Mouse (Mus musculus): ENCODE results near the gene Ptpn6. TPM values are rescaled to one million over a fixed set of nuclear protein-coding genes. Genes with fewer than 3 reads are reported as not detected.

Ptpn6 gene
- polyA plus RNA-seq, 1 experiment: 48.7 TPM

DNA sequence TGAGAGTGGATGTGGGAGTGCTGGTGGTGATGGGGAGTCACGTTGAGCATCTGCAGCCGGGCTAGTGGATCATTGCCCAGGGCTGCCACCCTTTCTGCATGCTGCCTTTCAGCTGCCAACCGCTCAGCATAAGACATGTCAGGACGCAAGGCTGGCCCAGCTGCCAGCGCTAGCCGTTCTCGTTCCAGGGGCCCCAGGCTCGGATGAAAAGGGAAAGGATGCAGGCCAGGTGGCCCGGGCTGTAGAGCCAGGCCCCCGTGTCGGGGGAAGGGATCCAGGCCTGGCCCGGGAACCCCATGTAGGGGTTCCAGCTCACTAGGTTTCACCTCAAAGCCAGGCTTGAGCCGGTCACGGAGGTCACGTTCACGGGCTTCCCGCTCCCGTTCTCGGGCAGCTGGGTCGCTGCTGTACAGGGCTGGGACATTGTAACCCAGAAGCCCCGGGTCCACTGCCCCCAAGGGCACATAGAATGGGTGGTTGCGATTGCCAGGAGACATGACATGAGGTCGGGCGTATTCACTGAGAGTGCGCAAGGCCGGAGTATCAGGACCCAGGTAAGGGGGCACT, 6.3 kb upstream of the Ptpn6 start:
- TF ChIP-seq CTCF (IDR thresholded peaks at IDR 0.05; ENCODE audit: insufficient read depth, low read length): no peak
- no peak for TF ChIP-seq POLR2A (IDR thresholded peaks at IDR 0.05; ENCODE audit: borderline replicate concordance, extremely low read depth, low read depth, low read length)
- Histone ChIP-seq H3K4me3 (replicated peaks; ENCODE audit: extremely low read depth, low read depth, low read length) (peak overlapping the region; percentile 27), H3K4me1 (ENCODE audit: control insufficient read depth, insufficient read depth, low read length) (peaks cover 9% of the 10 kb centered on the region)
- WGBS: 71% methylated on average over 26 of the region's 26 CpGs
- no peak for DNase-seq

DNA sequence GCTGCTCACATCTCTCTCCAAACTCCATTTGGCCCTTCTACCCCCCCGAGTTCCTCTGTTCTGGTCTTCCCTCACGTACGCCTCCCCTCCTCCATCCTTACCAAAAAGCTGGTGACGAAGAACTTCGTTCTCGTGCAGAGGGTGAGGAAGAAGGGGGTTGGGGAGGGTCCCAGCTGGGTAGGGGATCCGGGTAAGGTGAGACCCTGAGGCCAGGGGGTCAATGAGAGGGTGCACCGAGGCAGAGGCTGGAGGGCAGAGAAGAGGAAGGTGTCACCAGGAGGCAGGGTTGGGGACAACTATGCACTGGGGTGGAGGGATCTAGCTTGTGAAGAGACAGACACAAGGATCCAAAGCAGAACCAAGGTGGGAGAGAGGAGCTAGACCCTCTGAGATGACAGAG, 5.1 kb upstream of the Ptpn6 start:
- 86% methylated on average over 8 of the region's 8 CpGs for WGBS

DNA sequence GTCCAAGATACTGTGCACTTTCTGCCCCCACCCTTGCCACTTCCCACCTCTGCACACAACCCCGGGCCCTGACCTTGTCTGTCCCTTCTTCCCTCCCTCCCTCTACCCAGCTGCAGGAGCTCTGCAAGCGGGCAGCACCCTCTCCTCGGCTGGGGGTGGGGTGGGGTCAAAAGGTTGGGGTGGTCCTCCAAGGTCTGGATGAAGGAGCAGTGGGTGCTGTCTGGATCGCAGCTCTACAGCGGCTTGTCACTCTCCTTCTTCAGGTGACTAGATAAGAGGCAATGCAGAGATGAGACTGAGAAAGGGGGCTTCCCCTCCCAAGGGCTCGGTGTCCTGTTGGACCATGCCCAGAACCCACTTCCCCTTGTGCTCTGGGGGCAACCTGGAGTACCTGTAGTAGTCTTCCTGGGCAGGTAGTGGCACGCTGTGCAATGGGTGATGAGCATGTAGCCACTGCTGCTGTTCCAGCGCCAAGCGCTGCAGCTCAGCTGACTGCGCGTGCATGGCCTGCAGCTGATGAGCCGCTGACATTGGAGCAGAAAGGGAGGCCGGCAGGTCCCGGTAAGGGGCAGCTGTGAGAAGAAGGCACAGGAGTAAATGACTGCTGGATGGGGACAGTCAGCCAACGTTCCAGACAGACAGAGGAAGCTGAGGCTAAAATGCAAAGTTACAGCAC, 4.5 kb upstream of the Ptpn6 start:
- DNase-seq: no peak
- WGBS: 88% methylated on average over 15 of the region's 15 CpGs
- TF ChIP-seq POLR2A (IDR thresholded peaks at IDR 0.05; ENCODE audit: borderline replicate concordance, extremely low read depth, low read depth, low read length) (no peak), CTCF (IDR thresholded peaks at IDR 0.05; ENCODE audit: insufficient read depth, low read length) (no peak)
- Histone ChIP-seq H3K4me1 (ENCODE audit: control insufficient read depth, insufficient read depth, low read length) (peaks cover 10% of the 10 kb centered on the region), H3K4me3 (replicated peaks; ENCODE audit: extremely low read depth, low read depth, low read length) (no peak overlapping the region)

More for the DNA sequence above, 5.1 kb upstream of the Ptpn6 start:
- TF ChIP-seq POLR2A (IDR thresholded peaks at IDR 0.05; ENCODE audit: borderline replicate concordance, extremely low read depth, low read depth, low read length) (no peak), CTCF (IDR thresholded peaks at IDR 0.05; ENCODE audit: insufficient read depth, low read length) (no peak)
- no peak for DNase-seq
- Histone ChIP-seq H3K4me1 (ENCODE audit: control insufficient read depth, insufficient read depth, low read length) (peaks cover 10% of the 10 kb centered on the region), H3K4me3 (replicated peaks; ENCODE audit: extremely low read depth, low read depth, low read length) (no peak overlapping the region)

DNA sequence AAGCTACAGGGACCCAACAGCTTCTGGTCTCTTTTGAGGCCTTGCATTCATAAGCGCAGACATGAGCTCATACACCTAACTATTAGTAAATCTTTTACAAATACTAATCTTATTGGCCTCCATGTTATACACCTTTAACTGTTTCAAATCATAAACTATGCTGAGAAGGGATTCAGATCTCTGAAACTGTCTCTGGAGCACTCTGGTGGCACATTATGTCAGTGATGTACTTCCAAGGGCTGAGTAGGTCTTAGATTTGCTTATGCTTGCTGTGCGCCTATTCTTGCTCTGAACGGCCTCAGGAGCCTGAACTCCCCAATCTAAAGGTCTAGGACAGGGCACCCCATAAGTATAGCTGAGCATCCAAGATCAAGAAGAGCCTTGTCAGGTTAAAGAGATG, 3.3 kb upstream of the Ptpn6 start:
- no peak for DNase-seq
- 71% methylated on average over 3 of the region's 3 CpGs for WGBS
- TF ChIP-seq POLR2A (IDR thresholded peaks at IDR 0.05; ENCODE audit: borderline replicate concordance, extremely low read depth, low read depth, low read length) (no peak), CTCF (IDR thresholded peaks at IDR 0.05; ENCODE audit: insufficient read depth, low read length) (no peak)
- no peak overlapping the region for H3K4me3 ChIP-seq (replicated peaks; ENCODE audit: extremely low read depth, low read depth, low read length)
- H3K4me1 ChIP-seq (ENCODE audit: control insufficient read depth, insufficient read depth, low read length): peaks cover 10% of the 10 kb centered on the region

DNA sequence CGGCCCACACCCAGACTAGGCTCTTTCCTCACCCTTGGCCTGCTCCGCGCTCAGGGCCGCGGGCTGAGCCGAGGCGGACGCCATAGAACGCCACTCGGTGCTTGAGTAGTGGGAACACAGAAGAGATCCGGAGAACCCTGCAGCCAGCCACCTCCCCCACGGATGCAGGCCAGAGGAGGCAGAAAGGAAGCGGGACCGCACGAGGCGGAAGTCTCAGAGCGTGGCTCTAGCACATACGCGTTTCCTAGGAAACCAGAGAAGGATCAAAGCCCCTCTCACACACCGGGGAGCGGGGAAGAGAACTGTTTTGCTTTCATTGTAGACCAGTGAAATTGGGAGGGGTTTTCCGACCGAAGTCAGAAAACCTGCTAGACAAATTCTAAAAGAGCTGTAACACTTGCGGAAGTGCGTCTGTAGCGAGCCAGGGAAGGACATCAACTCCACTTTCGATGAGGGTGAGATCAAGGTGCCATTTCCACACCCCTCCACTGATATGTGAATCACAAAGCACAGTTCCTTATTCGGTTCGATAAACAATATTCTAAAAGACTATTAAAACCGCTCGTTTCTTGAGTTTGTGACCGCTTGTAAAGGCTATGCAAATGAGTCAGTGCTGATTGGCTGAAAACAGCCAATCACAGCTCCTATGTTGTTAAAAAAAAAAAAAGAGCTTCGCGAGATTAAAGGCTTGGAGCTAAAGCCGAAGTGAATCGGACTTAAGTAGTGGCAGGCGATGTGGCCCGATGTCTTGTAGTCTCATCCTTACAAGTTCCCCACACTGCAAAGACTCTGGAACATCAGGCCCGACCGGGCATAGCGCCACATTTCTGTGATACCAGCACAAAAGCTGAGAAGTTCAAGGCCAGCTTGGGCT, 2.6 kb upstream of the Ptpn6 start, which contains the start of gene Grcc10:
Grcc10 (minus strand) TSS at position 487 of the 874 bp plus-strand sequence.
- TF ChIP-seq POLR2A (IDR thresholded peaks at IDR 0.05; ENCODE audit: borderline replicate concordance, extremely low read depth, low read depth, low read length) (peak; percentile 82; the same call in 1 of the 2 replicates), CTCF (IDR thresholded peaks at IDR 0.05; ENCODE audit: insufficient read depth, low read length) (no peak)
- Histone ChIP-seq H3K4me1 (ENCODE audit: control insufficient read depth, insufficient read depth, low read length) (peaks cover 8% of the 10 kb centered on the region), H3K4me3 (replicated peaks; ENCODE audit: extremely low read depth, low read depth, low read length) (peak within 1 kb of the TSS; percentile 70)
- peak; percentile 88 for DNase-seq
- WGBS: under 1% methylated on average over 41 of the region's 41 CpGs

DNA sequence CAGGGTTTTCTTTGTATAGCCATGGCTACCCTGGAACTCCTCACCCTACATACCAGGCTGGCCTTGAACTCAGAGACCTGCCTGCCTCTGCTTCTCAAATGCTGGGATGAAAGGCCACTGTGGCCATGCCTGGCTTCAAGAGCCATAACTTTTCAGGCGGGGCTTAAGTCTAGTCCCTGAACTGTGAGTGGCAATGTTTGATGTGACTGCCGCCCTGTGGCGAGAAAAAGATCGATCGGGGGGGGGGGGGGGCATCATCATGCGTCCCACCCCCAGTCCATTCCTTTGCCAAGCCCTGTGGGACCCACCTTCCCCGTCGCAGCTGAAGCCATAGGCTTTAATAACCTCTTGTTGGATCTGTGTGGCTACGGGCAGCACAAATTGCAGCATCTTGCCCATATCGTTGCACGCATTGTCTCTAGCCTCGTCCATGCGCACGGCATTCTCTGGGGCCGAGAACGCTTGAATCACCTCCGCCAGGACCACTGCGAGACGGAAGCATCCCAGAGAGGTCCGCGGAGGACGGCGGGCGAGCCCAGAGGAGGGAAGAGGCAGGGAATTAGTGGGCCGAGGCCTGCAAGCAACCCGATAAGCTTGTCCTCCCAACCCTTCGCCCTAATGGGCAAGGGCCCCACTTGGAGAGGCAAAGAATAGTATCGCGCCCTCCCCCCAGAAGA, 1.8 kb upstream of the Ptpn6 start:
- DNase-seq: no peak
- TF ChIP-seq POLR2A (IDR thresholded peaks at IDR 0.05; ENCODE audit: borderline replicate concordance, extremely low read depth, low read depth, low read length) (no peak), CTCF (IDR thresholded peaks at IDR 0.05; ENCODE audit: insufficient read depth, low read length) (peak; percentile 40)
- H3K4me1 ChIP-seq (ENCODE audit: control insufficient read depth, insufficient read depth, low read length): peaks cover 7% of the 10 kb centered on the region
- WGBS: under 1% methylated on average over 29 of the region's 29 CpGs
- peak overlapping the region; percentile 70 for H3K4me3 ChIP-seq (replicated peaks; ENCODE audit: extremely low read depth, low read depth, low read length)

DNA sequence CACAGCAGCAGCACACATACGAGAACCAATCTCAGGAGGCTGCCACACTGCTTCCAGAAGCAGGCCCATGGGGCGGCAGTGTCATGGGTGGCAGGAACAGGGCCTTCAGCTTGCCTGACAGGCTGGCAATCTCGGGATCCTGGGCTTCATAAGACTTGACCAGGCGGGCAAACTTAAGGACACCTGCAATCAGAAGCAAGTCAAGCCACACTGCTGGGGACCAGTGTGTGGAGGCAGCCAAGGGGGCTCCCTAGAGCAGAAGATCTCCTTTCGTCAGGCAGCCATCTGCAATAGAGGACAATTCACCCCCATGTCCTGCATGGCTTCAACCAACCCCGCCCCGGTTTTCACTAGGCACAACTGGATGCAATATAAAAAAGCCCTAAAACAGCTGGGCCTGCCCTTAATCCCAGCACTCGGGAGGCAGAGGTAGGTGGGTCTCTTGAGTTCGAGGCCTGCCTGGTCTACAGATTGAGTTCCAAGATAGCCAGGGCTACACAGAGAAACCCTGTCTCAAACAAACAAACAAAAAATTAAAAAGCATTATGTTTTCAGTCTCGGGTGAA, 800 bp upstream of the Ptpn6 start:
- Histone ChIP-seq H3K4me1 (ENCODE audit: control insufficient read depth, insufficient read depth, low read length) (peaks cover 4% of the 10 kb centered on the region), H3K4me3 (replicated peaks; ENCODE audit: extremely low read depth, low read depth, low read length) (no peak overlapping the region)
- TF ChIP-seq POLR2A (IDR thresholded peaks at IDR 0.05; ENCODE audit: borderline replicate concordance, extremely low read depth, low read depth, low read length) (no peak), CTCF (IDR thresholded peaks at IDR 0.05; ENCODE audit: insufficient read depth, low read length) (no peak)
- 82% methylated on average over 10 of the region's 10 CpGs for WGBS
- DNase-seq: no peak

DNA sequence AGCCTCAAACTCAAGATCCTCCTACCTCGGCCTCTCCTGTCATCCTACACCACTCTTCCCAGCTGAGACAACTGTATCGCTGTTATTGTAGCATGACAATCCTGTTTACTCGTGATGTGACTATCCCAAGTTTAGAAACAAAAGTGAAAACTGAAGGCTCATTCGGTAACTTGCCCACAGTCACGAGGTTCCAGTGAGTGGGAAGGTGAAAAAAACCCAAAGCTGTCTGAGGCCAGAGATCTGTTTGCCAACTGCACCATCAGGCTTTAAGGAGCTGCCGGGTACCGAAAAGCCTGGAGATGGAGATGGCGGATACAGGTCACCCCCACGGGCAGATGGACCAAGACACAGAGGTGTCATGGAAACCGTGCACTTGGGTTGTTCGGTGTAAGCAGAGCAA, 1.5 kb downstream of the Ptpn6 start:
- Histone ChIP-seq H3K4me1 (ENCODE audit: control insufficient read depth, insufficient read depth, low read length) (peaks cover 4% of the 10 kb centered on the region), H3K4me3 (replicated peaks; ENCODE audit: extremely low read depth, low read depth, low read length) (no peak overlapping the region)
- no peak for DNase-seq
- 88% methylated on average over 11 of the region's 11 CpGs for WGBS
- TF ChIP-seq POLR2A (IDR thresholded peaks at IDR 0.05; ENCODE audit: borderline replicate concordance, extremely low read depth, low read depth, low read length) (no peak), CTCF (IDR thresholded peaks at IDR 0.05; ENCODE audit: insufficient read depth, low read length) (no peak)

DNA sequence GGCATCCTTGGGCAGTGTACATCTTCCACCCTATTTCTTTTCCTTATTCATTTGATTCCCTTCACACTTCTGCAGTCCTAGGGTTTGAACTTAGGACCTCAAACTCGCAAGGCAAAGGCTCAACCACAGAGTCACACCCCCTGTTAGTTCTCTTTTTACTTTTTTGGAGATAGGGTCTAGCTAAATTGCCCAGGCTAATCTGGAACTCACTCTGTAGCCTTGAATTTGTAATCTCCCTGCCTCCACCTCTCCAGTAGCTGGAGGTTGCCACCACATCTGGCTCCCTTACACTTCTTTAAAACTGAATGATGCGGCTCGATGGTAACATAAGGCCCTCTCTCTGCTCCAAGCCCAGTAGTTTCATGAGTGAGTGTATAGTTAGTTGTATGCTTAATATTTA, 4.1 kb downstream of the Ptpn6 start:
- DNase-seq: no peak
- Histone ChIP-seq H3K4me1 (ENCODE audit: control insufficient read depth, insufficient read depth, low read length) (no peaks in the 10 kb centered on the region), H3K4me3 (replicated peaks; ENCODE audit: extremely low read depth, low read depth, low read length) (no peak overlapping the region)
- no peak for TF ChIP-seq POLR2A (IDR thresholded peaks at IDR 0.05; ENCODE audit: borderline replicate concordance, extremely low read depth, low read depth, low read length)
- TF ChIP-seq CTCF (IDR thresholded peaks at IDR 0.05; ENCODE audit: insufficient read depth, low read length): no peak
- 86% methylated on average over 3 of the region's 3 CpGs for WGBS
